Mouse (Mus musculus) kidney, adult 2 months (tissue): ENCODE results near the gene Akap6.

ENCODE experiments used
- CTCF ChIP-seq: fragments of 200-500 bp; conservative IDR thresholded peaks from 2 replicates; pipeline ENCODE4 v1.5.1; 2011; ENCODE audit warnings: low read depth, mild to moderate bottlenecking, control low read depth, low read length, moderate library complexity, mixed read lengths; ENCODE audit not compliant: insufficient read depth, insufficient read length
- POLR2A ChIP-seq: fragments of 200-500 bp; IDR thresholded peaks from one replicate; pipeline ENCODE4 v1.6.1; 2011; ENCODE audit warnings: low read depth, low read length, control low read depth

DNA sequence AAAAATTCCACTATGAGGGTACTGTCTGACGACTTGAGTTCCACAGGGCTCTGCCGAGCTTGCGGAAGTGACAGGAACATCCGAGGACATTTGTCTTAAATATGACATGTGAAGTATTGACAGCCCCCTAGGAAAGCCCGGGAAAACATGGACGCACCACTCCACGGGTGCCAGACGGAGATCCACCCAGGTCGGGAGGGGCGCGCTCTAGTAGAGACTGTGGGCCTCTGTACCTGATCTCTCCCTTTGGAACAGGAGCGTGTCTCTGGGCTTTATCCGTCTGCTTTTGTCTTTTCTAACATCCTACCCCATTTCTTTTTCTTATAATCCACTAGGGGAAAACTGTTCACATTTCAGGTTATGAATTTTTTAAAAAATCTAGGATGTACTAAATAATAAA lies 211.2 kb downstream of the Akap6 start:
- TF ChIP-seq CTCF, result no peak
- TF ChIP-seq POLR2A, result no peak
